In the genomic region with DNA sequence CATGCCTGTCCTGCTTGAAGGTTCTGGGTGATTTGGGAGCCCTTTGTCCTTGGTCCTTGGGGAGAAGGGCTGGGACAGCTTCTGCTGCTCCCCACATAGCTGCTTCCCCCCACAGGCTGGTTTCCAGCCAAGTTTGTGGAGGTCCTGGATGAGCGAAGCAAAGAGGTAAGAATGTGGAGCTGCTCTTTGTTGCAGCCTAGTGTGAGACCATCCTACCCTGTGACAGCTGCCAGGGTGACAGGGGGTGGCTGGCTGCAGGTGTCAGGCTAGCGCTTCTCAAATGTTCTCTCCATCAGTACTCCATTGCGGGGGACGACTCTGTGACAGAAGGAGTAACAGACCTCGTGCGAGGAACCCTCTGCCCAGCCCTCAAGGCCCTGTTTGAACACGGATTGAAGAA, we compare ENCODE assay signal across 19 mouse cellular contexts. TPM values are rescaled to one million over a fixed set of nuclear protein-coding genes. Genes with fewer than 3 reads are reported as not detected.
DNase-seq lines count a peak whose midpoint lies in the region; ATAC-seq and TF ChIP-seq lines count a peak whose summit lies in the region.
"Had no signal": no experiment of that assay in that cellular context is flagged by ENCODE, and none has a peak within 500 bp of the region (broad histone marks: within the 10 kb centered on the region; RNA-seq: fewer than 3 reads in every experiment).

No protein-coding gene starts in this region.

- intact Hi-C loops in left cerebral cortex, postnatal 4 days (cut with DNase I) = no loop called here

- no peak for TF ChIP-seq POLR2A in thymus, adult 2 months (IDR thresholded peaks at IDR 0.05; ENCODE audit: control insufficient read depth, extremely low read depth, insufficient read depth, low read length, poor library complexity)

- no peaks in the 10 kb centered on the region for H3K4me1 ChIP-seq in thymus, adult 2 months (replicated peaks; ENCODE audit: control insufficient read depth, insufficient read depth, low read length)
- H3K4me1 ChIP-seq: heart, embryonic 13.5 days; limb, embryonic 12.5 days; liver, embryonic 12.5 days; stomach, embryonic 15.5 days had no signal

- DNase-seq in cerebellum, postnatal 10 days = peak; percentile 63 to 69
- no peak for DNase-seq in cerebellum, postnatal 4 days (ENCODE audit: low spot score in 2 of 2)
- no peak for DNase-seq in frontal cortex, adult 2 months (ENCODE audit: extremely low spot score in 1 of 2, low spot score in 1 of 2)
- peak; percentile 40 for DNase-seq in left cerebral cortex, postnatal 4 days
- DNase-seq in left cerebral cortex, adult 8-10 months (ENCODE audit: low spot score in 2 of 2) = no peak
- no peak for DNase-seq in thymus, adult 2 months
- DNase-seq: adrenal gland, adult 2 months; B cell, adult 2 months; kidney, adult 18-20 months; kidney, postnatal 10 days; lung, adult 2 months; retina, postnatal 1 day; thymus, adult 18-20 months had no signal

- TF ChIP-seq CTCF in thymus, adult 2 months (IDR thresholded peaks at IDR 0.05; ENCODE audit: borderline replicate concordance, control insufficient read depth, extremely low read depth, insufficient read depth, low read length, poor library complexity) = no peak

- no peak overlapping the region for H3K4me3 ChIP-seq in thymus, adult 2 months (ENCODE audit: control insufficient read depth, insufficient read depth, low read length)
- H3K4me3 ChIP-seq: heart, embryonic 13.5 days; limb, embryonic 12.5 days; liver, embryonic 12.5 days; megakaryocyte, embryonic 14.5 days; stomach, embryonic 15.5 days had no signal

- whole genome bisulfite sequencing in thymus, adult 2 months = 89% methylated on average over 7 of the region's 7 CpGs

- peaks cover 16% of the 10 kb centered on the region for H3K36me3 ChIP-seq in thymus, adult 2 months (ENCODE audit: control insufficient read depth, insufficient read depth, low read length)

- no peaks in the 10 kb centered on the region for H3K27me3 ChIP-seq in thymus, adult 2 months (ENCODE audit: control insufficient read depth, insufficient read depth, low read length)
- H3K27me3 ChIP-seq: heart, embryonic 13.5 days; limb, embryonic 12.5 days; liver, embryonic 12.5 days; megakaryocyte, embryonic 14.5 days; stomach, embryonic 15.5 days had no signal

- no peak overlapping the region for H3K27ac ChIP-seq in thymus, adult 2 months (ENCODE audit: control insufficient read depth, insufficient read depth, low read length)
- H3K27ac ChIP-seq: heart, embryonic 13.5 days; limb, embryonic 12.5 days; liver, embryonic 12.5 days; stomach, embryonic 15.5 days had no signal

- ATAC-seq in frontal cortex, adult (ENCODE audit: low TSS enrichment) = 0 out of 2 replicates have a peak, but pooled peaks have one; percentile 9
- ATAC-seq: liver, embryonic 12.5 days had no signal

RNA-seq across cellular contexts. Expression of a gene that starts 32.5 kb away (rescaled TPM):
- polyA plus RNA-seq in frontal cortex, adult 2 months (2012; rRNA removed) = 83.4 and 95.6 TPM in 2 replicates
- 10 to 100 TPM; 81.3 to 93.4 TPM for total RNA-seq in left cerebral cortex, postnatal 4 days (2021)
- total RNA-seq in left cerebral cortex, adult 8-10 months (2022) = 100 to 1,000 TPM in 1 of 4 experiments, 10 to 100 TPM in 3; 81.8 to 105 (median 87.0) TPM
- polyA plus RNA-seq in thymus, adult 2 months (2012; rRNA removed) = 18.4 and 18.5 TPM in 2 replicates

Comparison
In these comparisons a context has a peak if more than half of its experiments do, and no peak if none do; other contexts are left out.
1. DNase-seq: peak in cerebellum, postnatal 10 days (2 of 2) and left cerebral cortex, postnatal 4 days (single experiment); none in cerebellum, postnatal 4 days (0 of 2), frontal cortex, adult 2 months (0 of 2), left cerebral cortex, adult 8-10 months (0 of 2) and thymus, adult 2 months (single experiment).